Mouse (Mus musculus) heart, adult 2 months (tissue): ENCODE measurements at regions not wholly inside any gene's neighbourhood (a gene's known extent, or its start where the extent isn't known, plus 50 kb on each side); places are given as distances from the start of the nearest gene placed in this dataset.

Experiments used
- CTCF ChIP-seq: fragments of 200-600 bp; IDR thresholded peaks from 2 replicates; pipeline ENCODE4 v1.8.1; 2022; ENCODE audit warnings: antibody characterized with exemption, mild to moderate bottlenecking, moderate library complexity
- POLR2A ChIP-seq: fragments of 200-500 bp; IDR thresholded peaks from 2 replicates; pipeline ENCODE4 v1.6.1; 2011; ENCODE audit warnings: mild to moderate bottlenecking, low read depth, low read length, control low read depth; ENCODE audit not compliant: insufficient read depth

DNA sequence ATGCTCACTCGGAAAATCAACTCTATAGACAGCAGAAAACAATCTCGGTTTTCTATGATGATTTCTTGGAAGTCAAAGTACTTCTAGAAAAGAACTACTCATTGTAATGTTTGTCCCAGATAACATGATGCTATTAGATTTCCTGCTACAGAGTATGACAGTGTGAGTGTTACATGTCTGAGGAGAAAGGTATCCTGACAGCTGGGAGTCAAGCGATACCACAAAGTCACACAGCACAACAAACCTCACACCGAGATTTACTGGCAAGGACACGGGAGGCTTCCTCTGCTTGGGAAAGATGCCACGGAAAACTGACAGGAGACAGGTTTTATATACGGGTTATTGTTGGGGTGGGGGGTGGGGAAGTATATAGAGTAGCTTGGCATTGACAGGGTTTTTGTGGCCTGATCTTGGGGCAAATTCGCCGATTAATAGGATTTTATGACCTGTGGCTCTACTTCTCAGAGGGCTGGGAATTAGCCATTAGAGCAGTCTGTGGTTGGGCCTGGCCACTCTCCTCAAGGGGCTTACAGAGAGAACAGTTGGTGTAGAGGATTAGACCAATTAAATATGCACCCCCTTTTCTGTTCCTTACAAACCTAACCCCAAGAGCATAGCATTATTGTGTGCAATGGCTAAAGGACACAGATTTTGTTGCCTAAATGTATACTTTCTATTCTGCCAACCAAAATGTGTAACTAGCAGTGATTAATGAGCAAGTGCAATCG is 209.2 kb upstream of the Sfrp2 start:
- TF ChIP-seq CTCF (no peak), POLR2A (no peak)
